Mouse (Mus musculus): ENCODE measurements at regions not wholly inside any gene's neighbourhood (a gene's known extent, or its start where the extent isn't known, plus 50 kb on each side); places are given as distances from the start of the nearest gene placed in this dataset.

GRCm38 (mm10) chr16:76525563-76525962 is 151.9 kb upstream of the Nrip1 start:
- TF ChIP-seq CTCF (IDR thresholded peaks at IDR 0.05; ENCODE audit: extremely low read depth, insufficient read depth, insufficient read length, insufficient replicate concordance) (no peak), POLR2A (IDR thresholded peaks at IDR 0.05; ENCODE audit: low read depth, low read length) (no peak)
